Mouse (Mus musculus): ENCODE measurements around the gene Il10rb.

The Il10rb gene

GRCm38 (mm10) chr16:91384221-91384620, 21.7 kb upstream of the Il10rb start:
- DNase-seq = no peak

- DNase-seq = peak; percentile 67
Measured at GRCm38 (mm10) chr16:91385621-91386020, 20.3 kb upstream of the Il10rb start.

- no peak for DNase-seq
Measured at GRCm38 (mm10) chr16:91386419-91387120, 19.4 kb upstream of the Il10rb start.

- no peak for DNase-seq
Measured at GRCm38 (mm10) chr16:91387121-91387486, 18.9 kb upstream of the Il10rb start.

- no peak for DNase-seq
Measured at GRCm38 (mm10) chr16:91390100-91390499, 15.9 kb upstream of the Il10rb start.

- DNase-seq = no peak
Measured at GRCm38 (mm10) chr16:91391421-91391820, 14.5 kb upstream of the Il10rb start, which contains the start of gene Gm21970. Gene Gm21970, plus strand, starts transcription at chr16:91391721.

GRCm38 (mm10) chr16:91394826-91395410, 11.0 kb upstream of the Il10rb start:
- no peak for DNase-seq

GRCm38 (mm10) chr16:91395633-91396392, 10.2 kb upstream of the Il10rb start:
- no peak for DNase-seq

- no peak for DNase-seq
Measured at GRCm38 (mm10) chr16:91396844-91397537, 9.0 kb upstream of the Il10rb start.

- DNase-seq = no peak
Measured at GRCm38 (mm10) chr16:91398030-91398429, 7.9 kb upstream of the Il10rb start.

GRCm38 (mm10) chr16:91398944-91399343, 7.0 kb upstream of the Il10rb start:
- no peak for DNase-seq

GRCm38 (mm10) chr16:91401569-91402165, 4.3 kb upstream of the Il10rb start:
- DNase-seq = no peak

- DNase-seq = no peak
Measured at GRCm38 (mm10) chr16:91403784-91404183, 2.2 kb upstream of the Il10rb start.

- no peak for DNase-seq
Measured at GRCm38 (mm10) chr16:91404187-91404586, 1.8 kb upstream of the Il10rb start.

GRCm38 (mm10) chr16:91404828-91405577, 961 bp upstream of the Il10rb start:
- DNase-seq = no peak

- peak; percentile 69 for DNase-seq
Measured at GRCm38 (mm10) chr16:91406585-91407220, 739 bp downstream of the Il10rb start.

GRCm38 (mm10) chr16:91413102-91413844, 7.3 kb downstream of the Il10rb start:
- peak; percentile 83 for DNase-seq

- DNase-seq = peak; percentile 54
Measured at GRCm38 (mm10) chr16:91415391-91416189, 9.6 kb downstream of the Il10rb start.

GRCm38 (mm10) chr16:91416357-91416756, 10.4 kb downstream of the Il10rb start:
- DNase-seq = no peak

GRCm38 (mm10) chr16:91416938-91417337, 11.0 kb downstream of the Il10rb start:
- no peak for DNase-seq
